Mouse (Mus musculus): ENCODE results near the gene Icam5.

- TF ChIP-seq POLR2A (IDR thresholded peaks at IDR 0.05; ENCODE audit: insufficient read depth, low read depth, low read length): no peak
- TF ChIP-seq CTCF (IDR thresholded peaks at IDR 0.05; ENCODE audit: insufficient read depth, low read depth, low read length): no peak
Measured at GRCm38 (mm10) chr9:21025258-21025810, 6.5 kb upstream of the Icam5 start.

Data from olfactory bulb, adult 2 months (tissue).